Mouse (Mus musculus) adipocyte (in vitro differentiated cells): ENCODE results near the gene Ctag2.

Experiments used
- DNase-seq: peaks from one replicate; pipeline ENCODE4 v3.0.0-alpha.2; 2016; ENCODE audit warnings: low spot score

The Ctag2 gene

GRCm38 (mm10) chrX:65047344-65047743 is at the start of gene Ctag2:
Gene Ctag2 (plus strand): TSS chrX:65047644.
- no peak for DNase-seq
